Mouse (Mus musculus) ES-Bruce4 (cell line): ENCODE measurements around the gene Mei4.

Experiments used
- CTCF ChIP-seq: IDR thresholded peaks from one replicate; pipeline ENCODE4 v1.8.1; 2011; ENCODE audit warnings: low read depth, low read length
- POLR2A ChIP-seq: IDR thresholded peaks from one replicate; pipeline ENCODE4 v1.8.1; 2011; ENCODE audit warnings: low read length; ENCODE audit not compliant: insufficient read depth

- TF ChIP-seq CTCF (no peak), POLR2A (no peak)
These were observed 149.5 kb downstream of the Mei4 start for GRCm38 (mm10) chr9:82012991-82013390.
